Mouse (Mus musculus) ES-Bruce4 (cell line): ENCODE results near the gene Krtap21-1.

Source experiments
- CTCF ChIP-seq: IDR thresholded peaks from one replicate; pipeline ENCODE4 v1.8.1; 2011; ENCODE audit warnings: low read depth, low read length
- POLR2A ChIP-seq: IDR thresholded peaks from one replicate; pipeline ENCODE4 v1.8.1; 2011; ENCODE audit warnings: low read length; ENCODE audit not compliant: insufficient read depth

DNA sequence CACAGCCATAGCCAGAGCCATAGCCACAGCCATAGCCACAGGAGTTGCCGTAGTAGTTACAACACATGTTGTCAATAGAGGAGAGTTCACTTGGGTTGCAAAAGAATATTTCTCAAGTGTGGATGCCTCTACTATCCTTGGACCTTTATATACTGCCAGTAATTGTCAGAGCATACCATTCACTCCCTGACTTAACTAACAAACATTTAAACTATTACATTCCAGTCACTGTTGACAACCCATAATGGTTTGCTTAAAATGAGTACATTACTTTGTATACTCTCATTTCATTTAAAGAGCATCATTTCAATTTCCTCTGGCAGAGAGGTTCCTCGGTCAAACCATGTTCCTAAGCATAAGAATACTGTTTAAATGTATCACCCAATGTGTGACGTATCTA, 16.3 kb upstream of the Krtap21-1 start, which contains the start of gene Krtap6-2:
- TF ChIP-seq POLR2A (no peak), CTCF (no peak)
